Mouse (Mus musculus) midbrain, embryonic 10.5 days (tissue): Measurements from ENCODE around the gene Rfx7. TPM values are rescaled to one million over a fixed set of nuclear protein-coding genes. Genes with fewer than 3 reads are reported as not detected.
"Not testable (repeated sequence)": the region's sequence is repeated elsewhere in the genome, so short reads cannot be mapped to it uniquely, and the experiment has no call there.

ENCODE experiments used
- DNase-seq: peaks from one replicate; pipeline ENCODE4 v3.0.0-alpha.2; 2017; ENCODE audit warnings: low spot score
- H3K27ac ChIP-seq: fragments of 300-500 bp; sonication (generic); replicated peaks from 2 replicates; pipeline ENCODE4 v1.5.1; 2016; ENCODE audit warnings: mild to moderate bottlenecking
- H3K27me3 ChIP-seq: fragments of 300-500 bp; sonication (generic); 2 replicates; pipeline ENCODE4 v1.6.1; 2016; ENCODE audit warnings: low read depth, mild to moderate bottlenecking; ENCODE audit not compliant: poor library complexity, severe bottlenecking
- H3K36me3 ChIP-seq: fragments of 300-500 bp; sonication (generic); 2 replicates; pipeline ENCODE4 v1.6.1; 2016; ENCODE audit warnings: mild to moderate bottlenecking, moderate library complexity
- H3K4me1 ChIP-seq: fragments of 300-500 bp; sonication (generic); 2 replicates; pipeline ENCODE4 v1.6.1; 2016
- H3K4me3 ChIP-seq: fragments of 300-500 bp; sonication (generic); 2 replicates; pipeline ENCODE4 v1.5.1; 2016; ENCODE audit warnings: mild to moderate bottlenecking, moderate library complexity
- H3K9me3 ChIP-seq: fragments of 300-500 bp; sonication (generic); replicated peaks from 2 replicates; pipeline ENCODE4 v1.6.1; 2016; ENCODE audit warnings: mild to moderate bottlenecking
- WGBS: fragments of 180-500 bp; shearing (Covaris S2); methylation state at CpG from one replicate; pipeline ENCODE4 v1.1.7; 2016; 5-methylcytosine and 5-hydroxymethylcytosine counted together
- polyA plus RNA-seq: library from polyadenylated mRNA; unstranded; fragments of >200 nt; fragmentation: Nextera tagmentation; extraction: Ambion mirVana; gene quantifications from 2 replicates; pipeline ENCODE4 v1.2.1, GENCODE M21; 2016

The Rfx7 gene
- polyA plus RNA-seq, 1 experiment from 2014 or later, result 14.8 TPM

GRCm38 (mm10) chr9:72632198-72632597, 100.2 kb downstream of the Rfx7 start:
- 81% methylated on average over 1 of the region's 1 CpGs for WGBS
- no peaks in the 10 kb centered on the region for H3K9me3 ChIP-seq
- no peak overlapping the region for H3K27ac ChIP-seq
- no peak overlapping the region for H3K4me3 ChIP-seq
- no peaks in the 10 kb centered on the region for H3K36me3 ChIP-seq
- no peak for DNase-seq
- H3K4me1 ChIP-seq, result peaks cover 17% of the 10 kb centered on the region
- no peaks in the 10 kb centered on the region for H3K27me3 ChIP-seq

GRCm38 (mm10) chr9:72635134-72635533, 103.1 kb downstream of the Rfx7 start:
- Histone ChIP-seq H3K27me3 (no peaks in the 10 kb centered on the region), H3K36me3 (no peaks in the 10 kb centered on the region), H3K27ac (no peak overlapping the region), H3K4me1 (peaks cover 19% of the 10 kb centered on the region), H3K9me3 (no peaks in the 10 kb centered on the region), H3K4me3 (no peak overlapping the region)
- no peak for DNase-seq

- H3K4me3 ChIP-seq, result no peak overlapping the region
- no peaks in the 10 kb centered on the region for H3K9me3 ChIP-seq
- WGBS, result 85% methylated on average over 7 of the region's 7 CpGs
- DNase-seq, result no peak
- H3K4me1 ChIP-seq, result peaks cover 33% of the 10 kb centered on the region
- no peaks in the 10 kb centered on the region for H3K27me3 ChIP-seq
- no peaks in the 10 kb centered on the region for H3K36me3 ChIP-seq
- H3K27ac ChIP-seq, result no peak overlapping the region
Observed at GRCm38 (mm10) chr9:72636547-72636946, 104.5 kb downstream of the Rfx7 start.

- Histone ChIP-seq H3K27me3 (no peaks in the 10 kb centered on the region), H3K4me3 (no peak overlapping the region), H3K27ac (no peak overlapping the region), H3K4me1 (peaks cover 36% of the 10 kb centered on the region), H3K9me3 (no peaks in the 10 kb centered on the region), H3K36me3 (no peaks in the 10 kb centered on the region)
- DNase-seq, result no peak
- WGBS, result 87% methylated on average over 8 of the region's 8 CpGs
Observed at GRCm38 (mm10) chr9:72637243-72637642, 105.2 kb downstream of the Rfx7 start.

GRCm38 (mm10) chr9:72638951-72639842, 107.2 kb downstream of the Rfx7 start:
- peak overlapping the region; percentile 54 for H3K4me3 ChIP-seq
- no peaks in the 10 kb centered on the region for H3K9me3 ChIP-seq
- H3K27ac ChIP-seq, result peak overlapping the region; percentile 97
- no peak for DNase-seq
- no peaks in the 10 kb centered on the region for H3K27me3 ChIP-seq
- WGBS, result 42% methylated on average over 9 of the region's 9 CpGs
- H3K36me3 ChIP-seq, result no peaks in the 10 kb centered on the region
- peaks cover 40% of the 10 kb centered on the region for H3K4me1 ChIP-seq

GRCm38 (mm10) chr9:72639843-72640621, 108.0 kb downstream of the Rfx7 start:
- DNase-seq, result peak; percentile 92
- no peaks in the 10 kb centered on the region for H3K9me3 ChIP-seq
- no peaks in the 10 kb centered on the region for H3K27me3 ChIP-seq
- whole genome bisulfite sequencing, result under 1% methylated on average over 27 of the region's 27 CpGs
- H3K4me3 ChIP-seq, result peak overlapping the region; percentile 54
- peak overlapping the region; percentile 97 for H3K27ac ChIP-seq
- peaks cover 42% of the 10 kb centered on the region for H3K4me1 ChIP-seq
- H3K36me3 ChIP-seq, result no peaks in the 10 kb centered on the region

GRCm38 (mm10) chr9:72640642-72641041, 108.6 kb downstream of the Rfx7 start:
- WGBS, result 19% methylated on average over 7 of the region's 7 CpGs
- Histone ChIP-seq H3K27ac (peak overlapping the region; percentile 97), H3K27me3 (no peaks in the 10 kb centered on the region), H3K4me1 (peaks cover 42% of the 10 kb centered on the region), H3K36me3 (no peaks in the 10 kb centered on the region), H3K9me3 (no peaks in the 10 kb centered on the region), H3K4me3 (peak overlapping the region; percentile 54)
- no peak for DNase-seq

- H3K27ac ChIP-seq, result peak overlapping the region; percentile 97
- 64% methylated on average over 6 of the region's 6 CpGs for WGBS
- no peaks in the 10 kb centered on the region for H3K36me3 ChIP-seq
- H3K4me1 ChIP-seq, result peaks cover 42% of the 10 kb centered on the region
- H3K27me3 ChIP-seq, result no peaks in the 10 kb centered on the region
- no peak for DNase-seq
- H3K9me3 ChIP-seq, result no peaks in the 10 kb centered on the region
- no peak overlapping the region for H3K4me3 ChIP-seq
Observed at GRCm38 (mm10) chr9:72641093-72641680, 109.1 kb downstream of the Rfx7 start.

GRCm38 (mm10) chr9:72642756-72643447, 110.9 kb downstream of the Rfx7 start:
- WGBS, result 98% methylated on average over 4 of the region's 4 CpGs
- H3K4me1 ChIP-seq, result peaks cover 42% of the 10 kb centered on the region
- H3K4me3 ChIP-seq, H3K27me3 ChIP-seq, H3K36me3 ChIP-seq, H3K9me3 ChIP-seq, DNase-seq, H3K27ac ChIP-seq: not testable (repeated sequence)

- 82% methylated on average over 6 of the region's 6 CpGs for WGBS
- H3K4me3 ChIP-seq, result no peak overlapping the region
- H3K27ac ChIP-seq, result peak overlapping the region; percentile 64
Observed at GRCm38 (mm10) chr9:72643651-72644417, 111.8 kb downstream of the Rfx7 start.

GRCm38 (mm10) chr9:72644418-72645110, 112.5 kb downstream of the Rfx7 start:
- H3K4me3 ChIP-seq, result no peak overlapping the region
- no peaks in the 10 kb centered on the region for H3K27me3 ChIP-seq
- H3K9me3 ChIP-seq, result no peaks in the 10 kb centered on the region
- H3K4me1 ChIP-seq, result peaks cover 32% of the 10 kb centered on the region
- WGBS, result 52% methylated on average over 6 of the region's 6 CpGs
- no peaks in the 10 kb centered on the region for H3K36me3 ChIP-seq
- H3K27ac ChIP-seq, result peak overlapping the region; percentile 64
- DNase-seq, result no peak

More at GRCm38 (mm10) chr9:72643651-72644417, 111.8 kb downstream of the Rfx7 start:
- Histone ChIP-seq H3K36me3 (no peaks in the 10 kb centered on the region), H3K4me1 (peaks cover 39% of the 10 kb centered on the region), H3K9me3 (no peaks in the 10 kb centered on the region), H3K27me3 (no peaks in the 10 kb centered on the region)
- DNase-seq, result no peak
